Mouse (Mus musculus): Measurements from ENCODE around the gene Tifab. TPM values are rescaled to one million over a fixed set of nuclear protein-coding genes. Genes with fewer than 3 reads are reported as not detected.

The Tifab gene
- total and polyA plus RNA-seq, 2 experiments from 2014 or later, result 0.49 to 0.64 TPM

GRCm38 (mm10) chr13:56172901-56173545 lies 5.7 kb downstream of the Tifab start:
- no peak for TF ChIP-seq CTCF (IDR thresholded peaks at IDR 0.05)
- Histone ChIP-seq H3K9me3 (ENCODE audit: low read length) (no peaks in the 10 kb centered on the region), H3K9ac (replicated peaks; ENCODE audit: low read length, poor library complexity, severe bottlenecking) (no peak overlapping the region), H3K27ac (ENCODE audit: low read depth, low read length) (no peak overlapping the region), H3K4me2 (ENCODE audit: low read depth, low read length, poor library complexity, severe bottlenecking) (no peak overlapping the region), H3K4me1 (ENCODE audit: insufficient read depth, low read length) (no peaks in the 10 kb centered on the region), H3K36me3 (ENCODE audit: insufficient read depth, low read length) (no peaks in the 10 kb centered on the region), H3K4me3 (ENCODE audit: low read depth, low read length) (no peak overlapping the region), H3K27me3 (ENCODE audit: insufficient read depth, low read length) (peaks cover 3% of the 10 kb centered on the region; the same call in 1 of the 2 replicates)
- DNase-seq (ENCODE audit: low spot score) (no peak), ATAC-seq (ENCODE audit: low FRiP score) (no peak)
- 64% methylated on average over 7 of the region's 7 CpGs for WGBS

GRCm38 (mm10) chr13:56172106-56172505 lies 6.6 kb downstream of the Tifab start:
- Histone ChIP-seq H3K4me2 (ENCODE audit: low read depth, low read length, poor library complexity, severe bottlenecking) (no peak overlapping the region), H3K4me3 (ENCODE audit: low read depth, low read length) (no peak overlapping the region), H3K9ac (replicated peaks; ENCODE audit: low read length, poor library complexity, severe bottlenecking) (no peak overlapping the region), H3K27me3 (ENCODE audit: insufficient read depth, low read length) (peaks cover 3% of the 10 kb centered on the region; the same call in 1 of the 2 replicates), H3K4me1 (ENCODE audit: insufficient read depth, low read length) (no peaks in the 10 kb centered on the region), H3K27ac (ENCODE audit: low read depth, low read length) (no peak overlapping the region), H3K36me3 (ENCODE audit: insufficient read depth, low read length) (no peaks in the 10 kb centered on the region), H3K9me3 (ENCODE audit: low read length) (no peaks in the 10 kb centered on the region)
- no peak for ATAC-seq (ENCODE audit: low FRiP score)
- 82% methylated on average over 7 of the region's 7 CpGs for WGBS
- no peak for TF ChIP-seq CTCF (IDR thresholded peaks at IDR 0.05)
- DNase-seq (ENCODE audit: low spot score), result no peak

- no peaks in the 10 kb centered on the region for H3K4me1 ChIP-seq (ENCODE audit: insufficient read depth, low read length)
- 0 out of 2 replicates have a peak overlapping the region, but pooled peaks have one; percentile 38 for H3K27ac ChIP-seq (ENCODE audit: low read depth, low read length)
- H3K27me3 ChIP-seq (ENCODE audit: insufficient read depth, low read length), result peaks cover 3% of the 10 kb centered on the region; the same call in 1 of the 2 replicates
- ATAC-seq (ENCODE audit: low FRiP score), result peak; percentile 50; the same call in 1 of the 2 replicates
- 49% methylated on average over 3 of the region's 3 CpGs for WGBS
- H3K4me3 ChIP-seq (ENCODE audit: low read depth, low read length), result no peak overlapping the region
- no peak overlapping the region for H3K9ac ChIP-seq (replicated peaks; ENCODE audit: low read length, poor library complexity, severe bottlenecking)
- no peaks in the 10 kb centered on the region for H3K36me3 ChIP-seq (ENCODE audit: insufficient read depth, low read length)
- H3K9me3 ChIP-seq (ENCODE audit: low read length), result no peaks in the 10 kb centered on the region
- H3K4me2 ChIP-seq (ENCODE audit: low read depth, low read length, poor library complexity, severe bottlenecking), result no peak overlapping the region
- TF ChIP-seq CTCF (IDR thresholded peaks at IDR 0.05), result no peak
- no peak for DNase-seq (ENCODE audit: low spot score)
Measured at GRCm38 (mm10) chr13:56168403-56168781, 10.3 kb downstream of the Tifab start.

GRCm38 (mm10) chr13:56167446-56168402 lies 11.0 kb downstream of the Tifab start:
- no peak overlapping the region for H3K9ac ChIP-seq (replicated peaks; ENCODE audit: low read length, poor library complexity, severe bottlenecking)
- WGBS, result 28% methylated on average over 10 of the region's 14 CpGs
- ATAC-seq (ENCODE audit: low FRiP score) (peak; percentile 44), DNase-seq (ENCODE audit: low spot score) (peak; percentile 21)
- no peaks in the 10 kb centered on the region for H3K9me3 ChIP-seq (ENCODE audit: low read length)
- no peaks in the 10 kb centered on the region for H3K36me3 ChIP-seq (ENCODE audit: insufficient read depth, low read length)
- peak; percentile 80 for TF ChIP-seq CTCF (IDR thresholded peaks at IDR 0.05)
- H3K4me2 ChIP-seq (ENCODE audit: low read depth, low read length, poor library complexity, severe bottlenecking), result no peak overlapping the region
- no peaks in the 10 kb centered on the region for H3K27me3 ChIP-seq (ENCODE audit: insufficient read depth, low read length)
- no peaks in the 10 kb centered on the region for H3K4me1 ChIP-seq (ENCODE audit: insufficient read depth, low read length)
- H3K4me3 ChIP-seq (ENCODE audit: low read depth, low read length), result no peak overlapping the region
- no peak overlapping the region for H3K27ac ChIP-seq (ENCODE audit: low read depth, low read length)

- Histone ChIP-seq H3K4me2 (ENCODE audit: low read depth, low read length, poor library complexity, severe bottlenecking) (no peak overlapping the region), H3K27ac (ENCODE audit: low read depth, low read length) (no peak overlapping the region), H3K4me3 (ENCODE audit: low read depth, low read length) (no peak overlapping the region), H3K4me1 (ENCODE audit: insufficient read depth, low read length) (no peaks in the 10 kb centered on the region), H3K9me3 (ENCODE audit: low read length) (no peaks in the 10 kb centered on the region), H3K27me3 (ENCODE audit: insufficient read depth, low read length) (no peaks in the 10 kb centered on the region), H3K9ac (replicated peaks; ENCODE audit: low read length, poor library complexity, severe bottlenecking) (no peak overlapping the region), H3K36me3 (ENCODE audit: insufficient read depth, low read length) (no peaks in the 10 kb centered on the region)
- TF ChIP-seq CTCF (IDR thresholded peaks at IDR 0.05), result no peak
- ATAC-seq (ENCODE audit: low FRiP score) (no peak), DNase-seq (ENCODE audit: low spot score) (no peak)
- 91% methylated on average over 11 of the region's 11 CpGs for WGBS
Measured at GRCm38 (mm10) chr13:56165561-56165960, 13.1 kb downstream of the Tifab start.

GRCm38 (mm10) chr13:56164372-56164771 lies 14.3 kb downstream of the Tifab start:
- H3K4me1 ChIP-seq (ENCODE audit: insufficient read depth, low read length), result no peaks in the 10 kb centered on the region
- H3K9ac ChIP-seq (replicated peaks; ENCODE audit: low read length, poor library complexity, severe bottlenecking), result no peak overlapping the region
- 83% methylated on average over 3 of the region's 3 CpGs for WGBS
- no peak overlapping the region for H3K4me3 ChIP-seq (ENCODE audit: low read depth, low read length)
- H3K4me2 ChIP-seq (ENCODE audit: low read depth, low read length, poor library complexity, severe bottlenecking), result no peak overlapping the region
- no peaks in the 10 kb centered on the region for H3K27me3 ChIP-seq (ENCODE audit: insufficient read depth, low read length)
- H3K36me3 ChIP-seq (ENCODE audit: insufficient read depth, low read length), result no peaks in the 10 kb centered on the region
- H3K9me3 ChIP-seq (ENCODE audit: low read length), result no peaks in the 10 kb centered on the region
- no peak for DNase-seq (ENCODE audit: low spot score)
- H3K27ac ChIP-seq (ENCODE audit: low read depth, low read length), result no peak overlapping the region
- no peak for ATAC-seq (ENCODE audit: low FRiP score)
- TF ChIP-seq CTCF (IDR thresholded peaks at IDR 0.05), result no peak
